ENCODE assay signal across 32 mouse cellular contexts in the genomic region with DNA sequence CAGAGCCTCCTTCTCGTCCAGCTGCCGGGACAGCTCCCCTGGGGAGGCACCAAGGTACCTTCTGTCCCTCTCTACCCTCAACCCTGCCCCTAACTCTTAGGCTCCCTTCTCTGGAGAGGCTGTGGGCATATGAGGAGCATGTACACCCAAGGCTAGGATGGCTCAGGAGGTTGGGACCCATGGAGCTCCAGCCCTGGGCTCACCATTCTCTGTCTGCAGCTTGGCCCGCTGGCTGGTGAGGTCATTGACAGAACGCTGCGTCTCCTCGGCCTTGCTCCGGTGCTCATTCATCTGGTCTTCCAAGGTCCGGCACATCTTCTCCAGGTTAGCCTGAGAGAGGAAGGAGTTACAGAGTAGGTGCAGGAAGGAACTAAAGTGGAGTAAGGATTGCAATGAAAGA. TPM values are rescaled to one million over a fixed set of nuclear protein-coding genes. Genes with fewer than 3 reads are reported as not detected.
DNase-seq lines count a peak whose midpoint lies in the region; ATAC-seq and TF ChIP-seq lines count a peak whose summit lies in the region.
"Had no signal": no experiment of that assay in that cellular context is flagged by ENCODE, and none has a peak within 500 bp of the region (broad histone marks: within the 10 kb centered on the region; RNA-seq: fewer than 3 reads in every experiment).

No protein-coding gene starts in this region.

- H3K27me3 ChIP-seq in heart, adult 2 months (ENCODE audit: control insufficient read depth, insufficient read depth, low read length), result no peaks in the 10 kb centered on the region
- H3K27me3 ChIP-seq in heart, embryonic 12.5 days (replicated peaks), result no peaks in the 10 kb centered on the region
- no peaks in the 10 kb centered on the region for H3K27me3 ChIP-seq in heart, embryonic 15.5 days
- H3K27me3 ChIP-seq: embryonic facial prominence, embryonic 12.5 days; embryonic facial prominence, embryonic 15.5 days; forebrain, embryonic 15.5 days; intestine, embryonic 15.5 days; kidney, embryonic 15.5 days had no signal

- peak overlapping the region; percentile 42 for H3K4me2 ChIP-seq in heart, embryonic 12.5 days
- H3K4me2 ChIP-seq in heart, embryonic 15.5 days, result peak overlapping the region; percentile 39
- H3K4me2 ChIP-seq: embryonic facial prominence, embryonic 12.5 days; embryonic facial prominence, embryonic 15.5 days; forebrain, embryonic 12.5 days; forebrain, embryonic 15.5 days; hindbrain, embryonic 13.5 days; intestine, embryonic 15.5 days; kidney, embryonic 15.5 days had no signal

- H3K4me1 ChIP-seq in heart, adult 2 months (ENCODE audit: control insufficient read depth, insufficient read depth, low read length), result no peaks in the 10 kb centered on the region
- H3K4me1 ChIP-seq in heart, embryonic 12.5 days (replicated peaks), result peaks cover 35% of the 10 kb centered on the region
- H3K4me1 ChIP-seq in heart, embryonic 15.5 days (replicated peaks), result peaks cover 14% of the 10 kb centered on the region
- H3K4me1 ChIP-seq: embryonic facial prominence, embryonic 12.5 days; embryonic facial prominence, embryonic 15.5 days; intestine, embryonic 15.5 days had no signal

- no peak overlapping the region for H3K27ac ChIP-seq in heart, adult 2 months
- peak overlapping the region; percentile 84 for H3K27ac ChIP-seq in heart, embryonic 12.5 days (ENCODE audit: poor library complexity, severe bottlenecking)
- H3K27ac ChIP-seq in heart, embryonic 15.5 days, result peak overlapping the region; percentile 66
- H3K27ac ChIP-seq: embryonic facial prominence, embryonic 12.5 days; embryonic facial prominence, embryonic 15.5 days; forebrain, embryonic 12.5 days; forebrain, embryonic 15.5 days; hindbrain, embryonic 10.5 days; hindbrain, embryonic 13.5 days; intestine, embryonic 15.5 days; kidney, embryonic 15.5 days had no signal

- no peaks in the 10 kb centered on the region for H3K79me2 ChIP-seq in heart, adult 2 months (replicated peaks; ENCODE audit: control insufficient read depth, insufficient read depth, low read length)

- ATAC-seq in heart, embryonic 12.5 days (ENCODE audit: insufficient number of reproducible peaks, low FRiP score), result no peak
- no peak for ATAC-seq in heart, embryonic 15.5 days (replicated peaks; ENCODE audit: insufficient number of reproducible peaks, insufficient read depth, low FRiP score, low read depth)
- ATAC-seq: forebrain, embryonic 15.5 days; hindbrain, embryonic 16.5 days; intestine, embryonic 15.5 days had no signal

- no peak for TF ChIP-seq CTCF in heart, adult 2 months (IDR thresholded peaks at IDR 0.05)

- DNase-seq in heart, adult 2 months, result peak in 1 of 2 experiments; percentile 20
- no peak for DNase-seq in heart, postnatal 14 days
- no peak for DNase-seq in heart, adult 18-20 months
- DNase-seq in heart, postnatal 4 days, result no peak
- DNase-seq in MN1 (ENCODE audit: low spot score), result no peak
- DNase-seq: adrenal gland, adult 2 months; B cell, adult 2 months; cerebellum, adult 11 months; cerebellum, adult 2 months; cerebellum, adult 9-11 months; cerebellum, postnatal 25 days; gastrocnemius, postnatal 25 days; kidney, adult 11 months; kidney, adult 8-10 months had no signal

- peak; percentile 71 for TF ChIP-seq POLR2A in heart, adult 2 months (IDR thresholded peaks at IDR 0.05; ENCODE audit: insufficient read depth, low read depth, low read length)

- H3K9me3 ChIP-seq in heart, embryonic 12.5 days (replicated peaks), result no peaks in the 10 kb centered on the region
- H3K9me3 ChIP-seq in heart, embryonic 15.5 days (replicated peaks), result no peaks in the 10 kb centered on the region
- H3K9me3 ChIP-seq: embryonic facial prominence, embryonic 12.5 days; embryonic facial prominence, embryonic 15.5 days; forebrain, embryonic 12.5 days; forebrain, embryonic 15.5 days; G1E; hindbrain, embryonic 10.5 days; hindbrain, embryonic 13.5 days; intestine, embryonic 15.5 days; kidney, embryonic 15.5 days had no signal

- 0 out of 2 replicates have a peak overlapping the region, but pooled peaks have one; percentile 18 for H3K4me3 ChIP-seq in heart, adult 2 months
- no peak overlapping the region for H3K4me3 ChIP-seq in heart, embryonic 12.5 days
- H3K4me3 ChIP-seq in heart, embryonic 15.5 days, result 0 out of 2 replicates have a peak overlapping the region, but pooled peaks have one; percentile 5
- H3K4me3 ChIP-seq: embryonic facial prominence, embryonic 12.5 days; embryonic facial prominence, embryonic 15.5 days; forebrain, embryonic 12.5 days; forebrain, embryonic 15.5 days; hindbrain, embryonic 10.5 days; hindbrain, embryonic 13.5 days; intestine, embryonic 15.5 days; kidney, embryonic 15.5 days had no signal

- H3K9ac ChIP-seq in heart, adult 2 months (ENCODE audit: low read depth, low read length), result peak overlapping the region; percentile 18
- H3K9ac ChIP-seq in heart, embryonic 12.5 days, result peak overlapping the region; percentile 64
- peak overlapping the region; percentile 44 for H3K9ac ChIP-seq in heart, embryonic 15.5 days
- H3K9ac ChIP-seq: embryonic facial prominence, embryonic 12.5 days; embryonic facial prominence, embryonic 15.5 days; forebrain, embryonic 12.5 days; forebrain, embryonic 15.5 days; hindbrain, embryonic 13.5 days; intestine, embryonic 15.5 days; kidney, embryonic 15.5 days had no signal

- H3K36me3 ChIP-seq in heart, adult 2 months (ENCODE audit: control insufficient read depth, insufficient read depth, low read length), result peaks cover 18% of the 10 kb centered on the region
- H3K36me3 ChIP-seq in heart, embryonic 12.5 days, result peaks cover 80% of the 10 kb centered on the region
- peaks cover 21% of the 10 kb centered on the region for H3K36me3 ChIP-seq in heart, embryonic 15.5 days
- H3K36me3 ChIP-seq: embryonic facial prominence, embryonic 12.5 days; embryonic facial prominence, embryonic 15.5 days; forebrain, embryonic 12.5 days; forebrain, embryonic 15.5 days; G1E; hindbrain, embryonic 10.5 days; hindbrain, embryonic 13.5 days; intestine, embryonic 15.5 days; kidney, embryonic 15.5 days had no signal

- 51% methylated on average over 8 of the region's 8 CpGs for WGBS in heart, adult 2 months
- 73% methylated on average over 8 of the region's 8 CpGs for WGBS in heart, embryonic 12.5 days
- 66% methylated on average over 8 of the region's 8 CpGs for WGBS in heart, embryonic 15.5 days

- intact Hi-C loops in heart, adult 2 months (cut with DNase I), result no loop called here
- intact Hi-C loops in heart, postnatal 14 days (cut with DNase I), result no loop called here

- TF ChIP-seq EP300 in heart, adult 2 months (IDR thresholded peaks at IDR 0.05; ENCODE audit: insufficient read depth, low read depth, low read length), result 0 out of 2 replicates have a peak, but pooled peaks have one; percentile 28

RNA-seq across cellular contexts. Expression of a gene that starts 1.9 kb away (rescaled TPM):
- total RNA-seq in heart, adult 2 months (2021), result not detected
- polyA plus RNA-seq in heart, adult 2 months (2012; rRNA removed), result not detected in 2 replicates
- not detected for total RNA-seq in heart, postnatal 14 days (2021)
- not detected in 2 replicates for polyA plus RNA-seq in heart, embryonic 12.5 days (2016; fragmentation: Nextera tagmentation; extraction: Ambion mirVana)
- not detected for total RNA-seq in heart, adult 18-20 months (2021)
- not detected in 2 replicates for polyA plus RNA-seq in heart, embryonic 15.5 days (2015; fragmentation: Nextera tagmentation; extraction: Ambion mirVana)
- total RNA-seq in heart, postnatal 4 days (2021), result not detected
- total RNA-seq: adrenal gland, adult 2 months; adrenal gland, postnatal 14 days; adrenal gland, postnatal 4 days; CH12.LX; common myeloid progenitor, adult 5-6 weeks; G1E; gastrocnemius, adult 8-10 months; gastrocnemius, postnatal 25 days had no signal
- polyA plus RNA-seq: adrenal gland, adult 2 months; cerebellum, adult 2 months; embryonic facial prominence, embryonic 12.5 days; embryonic facial prominence, embryonic 15.5 days; forebrain, embryonic 12.5 days; forebrain, embryonic 15.5 days; G1E; gonadal fat pad, adult 2 months; hindbrain, embryonic 10.5 days; hindbrain, embryonic 13.5 days; hindbrain, embryonic 16.5 days; intestine, embryonic 15.5 days; kidney, embryonic 15.5 days had no signal

RNA-seq across cellular contexts. Expression of a gene that starts 11.9 kb away (rescaled TPM):
- total RNA-seq in heart, adult 2 months (2021), result over 10,000 TPM; 19,033 to 21,149 TPM
- 6,249 and 7,266 TPM in 2 replicates for polyA plus RNA-seq in heart, adult 2 months (2012; rRNA removed)
- over 10,000 TPM; 23,215 to 24,603 TPM for total RNA-seq in heart, postnatal 14 days (2021)
- 2,737 and 2,858 TPM in 2 replicates for polyA plus RNA-seq in heart, embryonic 12.5 days (2016; fragmentation: Nextera tagmentation; extraction: Ambion mirVana)
- total RNA-seq in heart, adult 18-20 months (2021), result over 10,000 TPM; 21,244 to 21,975 TPM
- polyA plus RNA-seq in heart, embryonic 15.5 days (2015; fragmentation: Nextera tagmentation; extraction: Ambion mirVana), result 2,004 and 2,041 TPM in 2 replicates
- total RNA-seq in heart, postnatal 4 days (2021), result over 10,000 TPM; 15,879 to 17,172 TPM
- total RNA-seq: adrenal gland, adult 2 months; common myeloid progenitor, adult 5-6 weeks had no signal
- polyA plus RNA-seq: adrenal gland, adult 2 months; gonadal fat pad, adult 2 months had no signal

RNA-seq across cellular contexts. Expression of a gene that starts 15.8 kb away (rescaled TPM):
- 1,000 to 10,000 TPM; 1,935 to 2,240 TPM for total RNA-seq in heart, adult 2 months (2021)
- polyA plus RNA-seq in heart, adult 2 months (2012; rRNA removed), result 19.8 and 29.5 TPM in 2 replicates
- 1,000 to 10,000 TPM; 2,004 to 2,187 TPM for total RNA-seq in heart, postnatal 14 days (2021)
- polyA plus RNA-seq in heart, embryonic 12.5 days (2016; fragmentation: Nextera tagmentation; extraction: Ambion mirVana), result 5,583 and 5,934 TPM in 2 replicates
- total RNA-seq in heart, adult 18-20 months (2021), result 1,000 to 10,000 TPM; 1,849 to 2,242 TPM
- 4,763 and 4,914 TPM in 2 replicates for polyA plus RNA-seq in heart, embryonic 15.5 days (2015; fragmentation: Nextera tagmentation; extraction: Ambion mirVana)
- 1,000 to 10,000 TPM; 1,764 to 1,922 TPM for total RNA-seq in heart, postnatal 4 days (2021)
- total RNA-seq: adrenal gland, adult 2 months; common myeloid progenitor, adult 5-6 weeks had no signal
- polyA plus RNA-seq: adrenal gland, adult 2 months had no signal

RNA-seq across cellular contexts. Expression of a gene that starts 36.6 kb away (rescaled TPM):
- total RNA-seq in heart, adult 2 months (2021), result 10 to 100 TPM; 25.9 to 28.9 TPM
- 10.1 and 19.6 TPM in 2 replicates for polyA plus RNA-seq in heart, adult 2 months (2012; rRNA removed)
- 10 to 100 TPM; 23.4 to 28.4 TPM for total RNA-seq in heart, postnatal 14 days (2021)
- 55.7 and 60.8 TPM in 2 replicates for polyA plus RNA-seq in heart, embryonic 12.5 days (2016; fragmentation: Nextera tagmentation; extraction: Ambion mirVana)
- 10 to 100 TPM; 27.7 to 31.1 TPM for total RNA-seq in heart, adult 18-20 months (2021)
- polyA plus RNA-seq in heart, embryonic 15.5 days (2015; fragmentation: Nextera tagmentation; extraction: Ambion mirVana), result 56.2 and 57.1 TPM in 2 replicates
- 10 to 100 TPM; 35.7 to 39.7 TPM for total RNA-seq in heart, postnatal 4 days (2021)

RNA-seq across cellular contexts. Expression of a gene that starts 42.6 kb away (rescaled TPM):
- under 1 TPM in 1 of 2 experiments, not detected in 1; 0.30 TPM for total RNA-seq in heart, adult 2 months (2021)
- polyA plus RNA-seq in heart, adult 2 months (2012; rRNA removed), result 1.8 and 2.9 TPM in 2 replicates
- under 1 TPM; 0.49 to 0.60 TPM for total RNA-seq in heart, postnatal 14 days (2021)
- polyA plus RNA-seq in heart, embryonic 12.5 days (2016; fragmentation: Nextera tagmentation; extraction: Ambion mirVana), result 0.57 and 0.89 TPM in 2 replicates
- total RNA-seq in heart, adult 18-20 months (2021), result under 1 TPM in 1 of 2 experiments, not detected in 1; 0.44 TPM
- 0.74 and 2.4 TPM in 2 replicates for polyA plus RNA-seq in heart, embryonic 15.5 days (2015; fragmentation: Nextera tagmentation; extraction: Ambion mirVana)
- total RNA-seq in heart, postnatal 4 days (2021), result under 1 TPM in 1 of 2 experiments, not detected in 1; 0.33 TPM
- total RNA-seq: CH12.LX; common myeloid progenitor, adult 5-6 weeks; G1E; gastrocnemius, adult 8-10 months had no signal
- polyA plus RNA-seq: G1E had no signal
